Mouse (Mus musculus) forelimb bud, embryonic 11.5 days (tissue): ENCODE measurements at regions not wholly inside any gene's neighbourhood (a gene's known extent, or its start where the extent isn't known, plus 50 kb on each side); places are given as distances from the start of the nearest gene placed in this dataset.
A peak's percentile ranks its signal among the peaks of the same experiment; 100 is the strongest.

ENCODE experiments used
- DNase-seq: peaks from one replicate; pipeline ENCODE4 v3.0.0-alpha.2; 2012; ENCODE audit warnings: low read depth, low spot score

- no peak for DNase-seq
Measured at GRCm38 (mm10) chr15:62625406-62625805, 1219.6 kb downstream of the Gsdmc2 start.

- no peak for DNase-seq
Measured at GRCm38 (mm10) chr15:62616042-62616441, 1228.9 kb downstream of the Gsdmc2 start.

- DNase-seq: no peak
Measured at GRCm38 (mm10) chr15:62596735-62597134, 1248.2 kb downstream of the Gsdmc2 start.

GRCm38 (mm10) chr15:62588580-62588979, 1256.4 kb downstream of the Gsdmc2 start:
- no peak for DNase-seq

- no peak for DNase-seq
Measured at GRCm38 (mm10) chr15:62578788-62579187, 1266.2 kb downstream of the Gsdmc2 start.

- no peak for DNase-seq
Measured at GRCm38 (mm10) chr15:62575791-62576190, 1269.2 kb downstream of the Gsdmc2 start.

GRCm38 (mm10) chr15:62571803-62572202, 1273.2 kb downstream of the Gsdmc2 start:
- no peak for DNase-seq

GRCm38 (mm10) chr15:62568788-62569713, 1275.9 kb downstream of the Gsdmc2 start:
- no peak for DNase-seq

GRCm38 (mm10) chr15:62567431-62567830, 1277.5 kb downstream of the Gsdmc2 start:
- no peak for DNase-seq

GRCm38 (mm10) chr15:62566106-62566511, 1278.9 kb downstream of the Gsdmc2 start:
- DNase-seq: no peak

GRCm38 (mm10) chr15:62533233-62533632, 1311.7 kb downstream of the Gsdmc2 start:
- no peak for DNase-seq

- DNase-seq: no peak
Measured at GRCm38 (mm10) chr15:62528975-62529374, 1316.0 kb downstream of the Gsdmc2 start.

GRCm38 (mm10) chr15:62524628-62525027, 1320.3 kb downstream of the Gsdmc2 start:
- no peak for DNase-seq

GRCm38 (mm10) chr15:62524135-62524534, 1320.8 kb downstream of the Gsdmc2 start:
- no peak for DNase-seq

GRCm38 (mm10) chr15:62513462-62513861, 1331.5 kb downstream of the Gsdmc2 start:
- no peak for DNase-seq

- DNase-seq: no peak
Measured at GRCm38 (mm10) chr15:62511461-62511860, 1333.5 kb downstream of the Gsdmc2 start.

GRCm38 (mm10) chr15:62503866-62504265, 1341.1 kb downstream of the Gsdmc2 start:
- no peak for DNase-seq

GRCm38 (mm10) chr15:62500966-62501365, 1344.0 kb downstream of the Gsdmc2 start:
- DNase-seq: peak; percentile 38

- no peak for DNase-seq
Measured at GRCm38 (mm10) chr15:62500522-62500921, 1344.5 kb downstream of the Gsdmc2 start.

GRCm38 (mm10) chr15:62496193-62496592, 1348.8 kb downstream of the Gsdmc2 start:
- DNase-seq: peak; percentile 17

- DNase-seq: no peak
Measured at GRCm38 (mm10) chr15:62492350-62492749, 1352.6 kb downstream of the Gsdmc2 start.

- DNase-seq: no peak
Measured at GRCm38 (mm10) chr15:62490548-62490947, 1354.4 kb downstream of the Gsdmc2 start.

- DNase-seq: no peak
Measured at GRCm38 (mm10) chr15:62486540-62486939, 1358.4 kb downstream of the Gsdmc2 start.
